Mouse (Mus musculus) urinary bladder, postnatal 4 days (tissue): ENCODE results near the gene Olfr1016.

ENCODE experiments used
- DNase-seq, 2 experiments: peaks; one replicate each; pipeline ENCODE4 v3.0.0; 2021 to 2022; ENCODE audit warnings: low spot score in 2 of 2

The Olfr1016 gene

GRCm38 (mm10) chr2:85802444-85802843 is at the start of gene Olfr1016:
Gene Olfr1016, minus strand, starts transcription at chr2:85802544.
- DNase-seq: no peak

DNA sequence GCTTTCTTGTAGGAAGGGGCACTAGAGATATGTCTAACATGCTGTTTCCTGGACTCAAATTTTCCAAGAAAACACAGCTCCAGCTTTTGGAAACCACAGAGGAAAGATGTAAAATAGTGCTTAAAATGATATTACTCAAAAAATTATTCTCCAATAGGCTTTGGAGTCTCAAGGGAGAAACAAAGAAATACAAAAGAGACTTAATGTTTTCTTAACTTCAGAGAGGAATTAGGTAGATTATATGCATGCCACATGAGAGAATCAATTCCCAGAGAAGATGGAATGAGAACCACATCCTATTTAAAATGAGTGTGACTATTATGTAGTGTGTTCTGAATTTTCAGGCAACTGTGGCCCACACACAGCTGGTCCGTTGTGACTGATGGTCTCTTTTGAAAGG is 44.4 kb upstream of the Olfr1016 start, which contains the start of gene Olfr1020:
Gene Olfr1020 (plus strand): TSS at position 301 of the 400 bp plus-strand sequence.
- no peak for DNase-seq

GRCm38 (mm10) chr2:85845383-85845782 is 43.0 kb upstream of the Olfr1016 start, which contains the start of gene Olfr1019:
Gene Olfr1019, minus strand, starts transcription at chr2:85845483.
- no peak for DNase-seq

DNA sequence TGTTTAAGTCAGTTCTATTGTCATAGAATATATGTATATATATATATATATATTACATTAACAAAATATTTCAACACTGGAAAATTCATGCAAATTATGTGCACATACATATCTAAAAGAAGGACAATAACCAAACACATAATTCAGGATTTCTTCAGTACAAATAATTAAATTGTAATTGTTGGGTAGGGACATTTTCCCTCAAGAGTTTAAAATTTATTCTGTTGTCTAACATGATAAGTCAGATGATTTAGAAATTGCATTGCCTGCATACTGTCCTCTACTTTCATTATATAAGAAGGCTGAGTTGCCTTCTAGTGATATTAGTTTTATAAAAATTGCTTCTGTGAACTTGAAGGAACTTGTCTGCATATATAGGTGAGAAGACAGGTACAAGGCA is 15.8 kb upstream of the Olfr1016 start, which contains the start of gene Olfr1018:
Gene Olfr1018 (plus strand): TSS at position 301 of the 400 bp plus-strand sequence.
- DNase-seq: no peak

GRCm38 (mm10) chr2:85804501-85804900 is 2.2 kb upstream of the Olfr1016 start:
- no peak for DNase-seq

DNA sequence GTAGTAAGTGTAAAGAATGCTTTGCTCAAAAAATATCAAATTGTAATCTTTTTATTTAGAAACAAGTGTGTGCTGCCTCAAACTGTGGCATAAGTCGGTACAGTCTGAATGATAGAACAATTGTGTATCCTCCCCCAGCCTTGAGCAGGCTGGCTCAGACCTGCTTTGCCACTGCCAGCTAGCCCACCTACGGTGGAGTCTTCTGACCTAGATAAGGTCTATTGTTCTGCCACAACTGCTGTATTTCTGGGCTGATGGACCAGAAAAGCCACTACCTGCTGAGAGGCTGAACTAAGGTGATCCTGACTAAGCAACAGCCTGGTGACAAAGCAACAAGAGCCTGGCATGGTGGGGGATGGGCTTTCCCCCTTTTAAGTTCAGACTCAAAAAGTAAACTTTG is 10.0 kb downstream of the Olfr1016 start:
- no peak for DNase-seq

- DNase-seq: no peak
Observed at GRCm38 (mm10) chr2:85781717-85782116, 20.6 kb downstream of the Olfr1016 start, which contains the start of gene Olfr1015. Gene Olfr1015, plus strand, starts transcription at chr2:85782017.

GRCm38 (mm10) chr2:85772413-85772812 is 29.9 kb downstream of the Olfr1016 start, which contains the start of gene Olfr1014:
Gene Olfr1014, plus strand, starts transcription at chr2:85772713.
- no peak for DNase-seq

GRCm38 (mm10) chr2:85766798-85767197 is 35.5 kb downstream of the Olfr1016 start, which contains the start of gene Olfr1013:
Gene Olfr1013, plus strand, starts transcription at chr2:85767098.
- no peak for DNase-seq

DNA sequence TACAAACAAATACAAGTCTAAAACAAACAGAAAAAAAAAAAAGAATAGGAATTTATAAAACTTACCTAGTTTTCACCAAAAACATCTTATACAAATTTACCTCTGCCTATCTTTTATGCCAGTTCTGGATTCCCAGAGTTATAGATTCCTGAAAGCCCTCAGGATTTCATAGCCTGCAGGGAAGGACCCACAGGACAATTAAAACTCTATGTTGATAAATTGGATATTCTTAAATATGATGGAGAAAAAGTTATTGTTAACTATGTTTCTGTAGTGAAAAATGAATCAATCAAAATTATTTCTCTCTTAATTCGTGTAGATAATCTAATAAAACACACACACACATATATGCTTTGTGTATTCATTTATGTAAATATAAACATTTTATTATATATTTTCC is 39.7 kb downstream of the Olfr1016 start, which contains the start of gene Olfr1012:
Gene Olfr1012 (minus strand): TSS at position 101 of the 400 bp plus-strand sequence.
- DNase-seq: no peak

- DNase-seq: no peak
Observed at GRCm38 (mm10) chr2:85753822-85754221, 48.5 kb downstream of the Olfr1016 start.
